Mouse (Mus musculus): ENCODE measurements around the gene Rfc2. TPM values are rescaled to one million over a fixed set of nuclear protein-coding genes. Genes with fewer than 3 reads are reported as not detected.
A peak's percentile ranks its signal among the peaks of the same experiment; 100 is the strongest.

Rfc2 gene
- polyA plus RNA-seq, 1 experiment from 2014 or later, result 185 TPM

DNA sequence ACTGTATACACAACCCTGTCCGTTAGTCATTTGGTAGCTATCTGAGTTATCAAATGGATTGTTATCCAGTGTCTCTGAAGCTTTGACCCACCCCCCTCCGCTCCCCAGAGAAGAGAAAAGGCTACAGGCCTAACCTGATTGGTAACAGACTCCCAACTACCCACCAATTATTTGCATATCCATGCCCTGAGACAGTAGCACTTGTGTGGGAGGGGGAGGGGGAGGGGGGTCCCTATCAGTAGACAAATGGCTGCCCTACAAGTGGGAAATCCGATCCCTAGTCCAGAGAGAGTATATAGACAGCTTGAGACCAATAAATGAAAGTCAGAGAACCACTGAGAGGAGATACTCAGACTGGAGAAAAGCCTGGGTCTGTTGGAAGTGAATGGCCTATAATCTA is 13.1 kb upstream of the Rfc2 start:
- no peak for ATAC-seq (ENCODE audit: low FRiP score)
- Histone ChIP-seq H3K4me3 (replicated peaks) (no peak overlapping the region), H3K27me3 (replicated peaks) (no peaks in the 10 kb centered on the region), H3K9me3 (replicated peaks) (no peaks in the 10 kb centered on the region), H3K9ac (replicated peaks) (no peak overlapping the region), H3K4me1 (peaks cover 9% of the 10 kb centered on the region), H3K36me3 (no peaks in the 10 kb centered on the region), H3K27ac (replicated peaks) (no peak overlapping the region), H3K4me2 (no peak overlapping the region)
- 71% methylated on average over 3 of the region's 3 CpGs for WGBS

GRCm38 (mm10) chr5:134568964-134569491 is 12.1 kb upstream of the Rfc2 start:
- H3K36me3 ChIP-seq, result no peaks in the 10 kb centered on the region
- WGBS, result 62% methylated on average over 8 of the region's 8 CpGs
- no peaks in the 10 kb centered on the region for H3K27me3 ChIP-seq (replicated peaks)
- peaks cover 9% of the 10 kb centered on the region for H3K4me1 ChIP-seq
- H3K27ac ChIP-seq (replicated peaks), result no peak overlapping the region
- ATAC-seq (ENCODE audit: low FRiP score), result no peak
- no peak overlapping the region for H3K9ac ChIP-seq (replicated peaks)
- H3K4me3 ChIP-seq (replicated peaks), result no peak overlapping the region
- H3K9me3 ChIP-seq (replicated peaks), result no peaks in the 10 kb centered on the region
- no peak overlapping the region for H3K4me2 ChIP-seq

GRCm38 (mm10) chr5:134571730-134572507 is 9.2 kb upstream of the Rfc2 start:
- peak overlapping the region; percentile 56 for H3K9ac ChIP-seq (replicated peaks)
- peak overlapping the region; percentile 74 for H3K27ac ChIP-seq (replicated peaks)
- no peaks in the 10 kb centered on the region for H3K27me3 ChIP-seq (replicated peaks)
- peak overlapping the region; percentile 51 for H3K4me3 ChIP-seq (replicated peaks)
- WGBS, result 2% methylated on average over 23 of the region's 23 CpGs
- H3K4me1 ChIP-seq, result peaks cover 9% of the 10 kb centered on the region
- no peaks in the 10 kb centered on the region for H3K9me3 ChIP-seq (replicated peaks)
- no peaks in the 10 kb centered on the region for H3K36me3 ChIP-seq
- peak overlapping the region; percentile 87 for H3K4me2 ChIP-seq
- ATAC-seq (ENCODE audit: low FRiP score), result peak; percentile 77

DNA sequence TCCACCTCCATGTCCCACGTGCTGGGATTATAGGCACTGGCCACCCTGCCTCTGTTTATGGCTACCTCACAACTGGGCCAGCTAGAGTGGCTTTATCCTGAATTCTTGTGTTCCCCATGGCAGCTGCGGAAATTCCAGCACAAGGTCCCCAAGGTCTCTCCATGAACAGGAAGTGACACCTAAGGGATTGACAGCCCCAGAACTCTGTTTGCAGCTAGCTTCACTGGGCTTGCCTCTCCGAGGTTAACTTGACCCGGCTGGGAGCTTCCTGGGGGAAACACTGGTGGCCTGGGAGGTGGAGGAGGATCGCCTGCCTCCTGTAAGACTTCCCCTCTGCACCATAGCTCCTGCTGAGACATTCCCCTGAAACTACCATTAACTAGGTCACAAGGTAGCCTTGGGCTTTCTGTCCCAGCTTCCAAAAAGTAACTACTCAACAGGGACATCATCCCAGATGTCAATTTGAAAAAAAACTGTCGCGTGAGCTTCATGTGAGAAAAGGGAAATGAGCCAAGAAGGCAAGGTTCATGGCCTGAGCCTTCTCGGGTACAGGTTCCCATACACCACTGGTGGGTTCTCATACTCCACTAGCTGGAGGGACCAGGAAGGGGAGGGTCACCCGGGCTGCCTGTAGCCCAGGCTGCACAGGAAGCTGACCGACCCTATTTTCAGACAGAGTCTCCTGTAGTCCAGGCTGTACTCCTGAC is 8.5 kb upstream of the Rfc2 start:
- no peaks in the 10 kb centered on the region for H3K27me3 ChIP-seq (replicated peaks)
- H3K4me2 ChIP-seq, result peak overlapping the region; percentile 87
- peak overlapping the region; percentile 56; the same call in 1 of the 2 replicates for H3K9ac ChIP-seq (replicated peaks)
- WGBS, result 34% methylated on average over 10 of the region's 10 CpGs
- H3K36me3 ChIP-seq, result no peaks in the 10 kb centered on the region
- H3K4me1 ChIP-seq, result peaks cover 9% of the 10 kb centered on the region
- H3K27ac ChIP-seq (replicated peaks), result peak overlapping the region; percentile 74; the same call in 1 of the 2 replicates
- peak overlapping the region; percentile 51 for H3K4me3 ChIP-seq (replicated peaks)
- no peaks in the 10 kb centered on the region for H3K9me3 ChIP-seq (replicated peaks)
- ATAC-seq (ENCODE audit: low FRiP score), result no peak

DNA sequence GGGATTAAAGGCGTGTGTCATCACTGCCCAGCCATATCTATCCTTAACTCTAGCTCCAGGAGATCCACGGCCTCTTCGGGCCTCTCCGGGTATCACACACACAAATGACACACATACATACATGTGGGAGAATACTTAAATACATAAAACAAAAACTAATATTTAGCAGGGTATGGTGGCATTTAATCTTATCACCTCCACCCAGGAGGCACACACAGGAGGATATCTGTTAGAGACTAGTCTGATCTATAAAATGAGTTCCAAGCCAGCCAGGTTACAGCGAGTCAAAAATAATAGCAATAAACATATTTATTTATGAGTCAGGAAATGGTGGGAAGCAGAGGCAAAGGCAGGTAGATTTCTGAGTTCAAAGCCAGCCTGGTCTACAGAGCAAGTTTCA is 5.3 kb upstream of the Rfc2 start:
- no peaks in the 10 kb centered on the region for H3K27me3 ChIP-seq (replicated peaks)
- H3K9me3 ChIP-seq (replicated peaks), result no peaks in the 10 kb centered on the region
- H3K4me2 ChIP-seq, result no peak overlapping the region
- no peak overlapping the region for H3K4me3 ChIP-seq (replicated peaks)
- H3K9ac ChIP-seq (replicated peaks), result no peak overlapping the region
- whole genome bisulfite sequencing, result 97% methylated on average over 5 of the region's 5 CpGs
- ATAC-seq (ENCODE audit: low FRiP score), result no peak
- H3K4me1 ChIP-seq, result peaks cover 9% of the 10 kb centered on the region
- H3K27ac ChIP-seq (replicated peaks), result no peak overlapping the region
- H3K36me3 ChIP-seq, result no peaks in the 10 kb centered on the region

DNA sequence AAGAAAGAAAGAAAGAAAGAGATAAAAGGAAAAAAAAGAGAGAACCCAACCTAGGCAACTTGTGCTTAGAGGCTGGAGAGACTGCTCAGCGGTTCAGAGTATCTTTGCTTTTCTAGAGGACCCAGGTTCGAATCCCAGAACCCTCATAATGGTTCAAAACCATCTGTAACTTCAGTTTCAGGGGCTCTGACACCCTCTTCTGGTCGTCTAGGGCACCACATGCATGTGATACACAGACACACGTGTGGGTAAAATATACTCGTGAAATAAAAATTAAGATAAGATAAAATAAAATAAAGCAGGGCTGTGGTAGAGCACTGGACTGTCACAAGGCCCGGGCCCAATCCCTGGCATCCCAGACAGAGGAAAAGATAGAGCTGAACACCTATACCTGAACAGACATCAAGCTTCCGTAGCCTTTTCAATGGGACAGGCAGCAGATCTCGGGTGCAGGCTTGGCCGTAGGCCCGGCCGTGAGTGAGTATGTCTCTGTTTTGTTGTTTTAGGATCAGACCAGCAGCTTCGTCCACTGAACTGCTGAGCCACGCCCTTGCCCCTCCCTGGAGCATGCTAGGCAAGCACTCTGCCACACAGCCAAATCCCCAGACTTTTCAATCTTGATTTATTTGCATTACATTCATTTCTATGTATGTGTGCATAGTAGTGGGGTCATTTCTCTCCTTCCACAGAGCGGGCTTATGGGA is 4.5 kb upstream of the Rfc2 start:
- H3K27ac ChIP-seq (replicated peaks), result no peak overlapping the region
- no peak for ATAC-seq (ENCODE audit: low FRiP score)

DNA sequence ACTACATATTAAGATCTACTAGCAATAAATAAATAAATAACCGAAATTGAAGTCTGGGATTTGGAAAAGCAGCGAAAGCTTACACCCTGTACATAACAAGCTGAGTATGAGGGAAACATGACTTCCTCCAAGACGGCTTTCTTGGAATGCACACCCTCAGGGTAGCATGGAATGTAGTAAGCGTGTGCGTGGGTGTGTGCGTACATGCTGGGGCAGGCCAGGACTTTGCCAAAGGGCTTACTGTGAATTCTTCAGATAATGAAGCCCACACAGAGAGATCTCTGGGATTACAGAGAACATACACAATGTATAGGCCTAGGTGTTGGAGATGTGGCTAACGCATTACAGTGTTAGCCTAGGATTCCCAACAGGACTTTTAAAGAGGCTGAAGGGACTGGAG is 3.6 kb upstream of the Rfc2 start:
- H3K4me2 ChIP-seq, result no peak overlapping the region
- ATAC-seq (ENCODE audit: low FRiP score), result no peak
- H3K4me3 ChIP-seq (replicated peaks), result no peak overlapping the region
- H3K4me1 ChIP-seq, result peaks cover 3% of the 10 kb centered on the region
- WGBS, result 91% methylated on average over 7 of the region's 7 CpGs
- no peaks in the 10 kb centered on the region for H3K27me3 ChIP-seq (replicated peaks)
- H3K36me3 ChIP-seq, result no peaks in the 10 kb centered on the region
- H3K9ac ChIP-seq (replicated peaks), result no peak overlapping the region
- H3K27ac ChIP-seq (replicated peaks), result no peak overlapping the region
- H3K9me3 ChIP-seq (replicated peaks), result no peaks in the 10 kb centered on the region

More for the DNA sequence above, 4.5 kb upstream of the Rfc2 start:
- H3K4me2 ChIP-seq, result no peak overlapping the region
- no peaks in the 10 kb centered on the region for H3K36me3 ChIP-seq
- 83% methylated on average over 14 of the region's 14 CpGs for WGBS
- peaks cover 9% of the 10 kb centered on the region for H3K4me1 ChIP-seq
- no peak overlapping the region for H3K9ac ChIP-seq (replicated peaks)
- no peak overlapping the region for H3K4me3 ChIP-seq (replicated peaks)
- H3K27me3 ChIP-seq (replicated peaks), result no peaks in the 10 kb centered on the region
- no peaks in the 10 kb centered on the region for H3K9me3 ChIP-seq (replicated peaks)

DNA sequence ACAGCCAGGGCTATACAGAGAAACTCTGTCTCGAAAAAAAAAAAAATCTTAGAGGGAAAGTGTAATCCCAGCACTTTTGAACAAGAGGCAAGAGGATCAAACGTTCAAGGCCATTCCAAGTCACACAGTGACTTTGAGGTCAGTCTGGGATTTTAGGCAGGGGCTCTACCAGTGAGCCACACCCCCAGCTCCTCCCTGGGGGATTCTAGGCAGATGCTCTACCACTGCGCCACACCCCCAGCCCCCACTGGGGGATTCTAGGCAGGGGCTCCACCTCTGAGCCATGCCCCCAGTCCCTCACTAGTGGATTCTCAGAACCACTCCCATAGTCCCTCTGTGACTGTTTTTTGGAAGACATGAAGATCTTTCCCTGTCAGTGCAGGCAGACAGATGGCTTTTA is 2.0 kb upstream of the Rfc2 start:
- no peak overlapping the region for H3K4me2 ChIP-seq
- ATAC-seq (ENCODE audit: low FRiP score), result no peak
- H3K4me3 ChIP-seq (replicated peaks), result no peak overlapping the region
- no peaks in the 10 kb centered on the region for H3K36me3 ChIP-seq
- WGBS, result 69% methylated on average over 3 of the region's 3 CpGs
- H3K4me1 ChIP-seq, result peaks cover 12% of the 10 kb centered on the region
- no peaks in the 10 kb centered on the region for H3K9me3 ChIP-seq (replicated peaks)
- no peak overlapping the region for H3K27ac ChIP-seq (replicated peaks)
- H3K9ac ChIP-seq (replicated peaks), result no peak overlapping the region
- H3K27me3 ChIP-seq (replicated peaks), result no peaks in the 10 kb centered on the region

- 9% methylated on average over 25 of the region's 30 CpGs for WGBS
- H3K27me3 ChIP-seq (replicated peaks), result no peaks in the 10 kb centered on the region
- H3K4me3 ChIP-seq (replicated peaks), result peak overlapping the region; percentile 98
- no peaks in the 10 kb centered on the region for H3K9me3 ChIP-seq (replicated peaks)
- H3K27ac ChIP-seq (replicated peaks), result 0 out of 2 replicates have a peak overlapping the region, but pooled peaks have one; percentile 61
- peak; percentile 95 for ATAC-seq (ENCODE audit: low FRiP score)
- H3K4me2 ChIP-seq, result peak overlapping the region; percentile 74
- peaks cover 16% of the 10 kb centered on the region for H3K4me1 ChIP-seq
- H3K36me3 ChIP-seq, result peaks cover 3% of the 10 kb centered on the region
- H3K9ac ChIP-seq (replicated peaks), result peak overlapping the region; percentile 95
These were observed 1.2 kb downstream of the Rfc2 start for GRCm38 (mm10) chr5:134582221-134582907.

GRCm38 (mm10) chr5:134583006-134583883 is 2.1 kb downstream of the Rfc2 start:
- ATAC-seq (ENCODE audit: low FRiP score), result no peak

More at GRCm38 (mm10) chr5:134583006-134583883, 2.1 kb downstream of the Rfc2 start:
- peak overlapping the region; percentile 74 for H3K4me2 ChIP-seq
- peak overlapping the region; percentile 98 for H3K4me3 ChIP-seq (replicated peaks)
- WGBS, result 30% methylated on average over 15 of the region's 15 CpGs
- 0 out of 2 replicates have a peak overlapping the region, but pooled peaks have one; percentile 61 for H3K27ac ChIP-seq (replicated peaks)
- H3K27me3 ChIP-seq (replicated peaks), result no peaks in the 10 kb centered on the region
- H3K9me3 ChIP-seq (replicated peaks), result no peaks in the 10 kb centered on the region
- H3K9ac ChIP-seq (replicated peaks), result peak overlapping the region; percentile 95
- H3K36me3 ChIP-seq, result peaks cover 4% of the 10 kb centered on the region
- peaks cover 16% of the 10 kb centered on the region for H3K4me1 ChIP-seq
